Mouse (Mus musculus) heart, postnatal 10 days (tissue): ENCODE data around the gene Itpr2. TPM values are rescaled to one million over a fixed set of nuclear protein-coding genes. Genes with fewer than 3 reads are reported as not detected.

ENCODE experiments used
- DNase-seq, 2 experiments: peaks; one replicate each; pipeline ENCODE4 v3.0.0; 2021
- intact Hi-C: fragments of 180-260 bp; cut with DNase I; formaldehyde crosslinking; loops from one replicate; pipeline ENCODE4 v1.15.1; 2025
- total RNA-seq, 2 experiments: library from RNA; stranded (reverse); gene quantifications; 2 replicates each; pipeline ENCODE4 v1.2.3; 2021

Itpr2 gene
- total RNA-seq, 2 experiments from 2014 or later, result 31.5 to 41.9 TPM

- no peak for DNase-seq
- intact Hi-C loops, result no loop called here
Measured at GRCm38 (mm10) chr6:146248341-146248740, 253.7 kb downstream of the Itpr2 start.

DNA sequence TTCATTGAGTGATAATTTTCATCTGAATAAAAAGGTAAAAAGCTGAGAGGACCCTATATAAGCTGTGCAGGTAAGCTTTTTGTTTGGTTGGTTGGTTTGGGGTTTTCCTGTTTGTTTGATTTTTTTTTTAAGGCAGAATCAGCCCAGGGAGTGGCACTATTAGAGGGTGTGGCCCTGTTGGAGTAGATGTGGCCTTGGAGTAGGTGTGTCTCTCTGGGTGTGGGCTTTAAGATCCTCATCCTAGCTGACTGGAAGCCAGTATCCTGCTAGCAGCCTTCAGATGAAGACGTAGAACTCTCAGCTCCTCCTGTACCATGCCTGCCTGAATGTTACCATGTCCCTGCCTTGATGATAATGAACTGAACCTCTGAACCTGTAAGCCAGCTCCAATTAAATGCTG, 254.1 kb downstream of the Itpr2 start:
- no peak for DNase-seq
- intact Hi-C loops, result no loop called here

DNA sequence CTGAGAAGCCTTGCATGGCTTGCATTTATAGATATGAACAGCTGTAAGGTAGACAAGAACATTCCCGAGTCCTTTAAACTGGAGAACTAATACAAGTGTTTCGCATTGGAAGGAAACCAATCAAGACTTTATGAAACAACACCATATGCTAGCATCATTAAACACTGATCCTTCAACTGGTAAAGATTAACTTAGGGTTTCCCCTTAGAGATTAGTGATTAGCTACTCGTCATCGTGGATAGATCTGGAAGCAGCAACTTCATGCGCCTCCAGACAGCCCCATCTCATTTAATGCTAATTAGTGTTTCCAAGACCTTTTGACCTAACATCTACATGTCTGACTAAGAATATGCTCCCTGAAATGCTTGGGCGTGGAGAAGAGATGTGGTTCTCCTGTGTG, 255.7 kb downstream of the Itpr2 start:
- DNase-seq, result no peak
- intact Hi-C loops, result no loop called here

DNA sequence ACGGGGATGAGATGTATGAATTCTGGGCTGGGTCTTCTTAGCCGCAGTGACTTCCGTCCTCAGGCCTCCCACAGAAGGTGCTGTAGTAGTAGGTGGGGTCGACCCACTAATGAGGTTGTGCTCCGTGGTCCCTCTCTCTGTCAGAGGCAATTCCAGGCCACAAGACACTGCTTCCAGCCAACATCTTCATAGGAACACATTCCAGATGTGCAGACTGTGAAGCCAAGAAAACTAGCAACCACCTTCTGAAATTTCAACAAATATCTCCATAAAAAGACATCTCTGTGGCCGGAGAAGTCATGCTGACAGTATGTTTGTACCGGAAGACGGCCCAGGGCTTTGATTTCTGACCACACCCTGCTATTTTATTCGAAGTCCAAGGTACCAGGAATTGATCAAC, 256.1 kb downstream of the Itpr2 start:
- DNase-seq, result peak in 1 of 2 experiments; percentile 28
- intact Hi-C loops, result no loop called here

GRCm38 (mm10) chr6:146243068-146243467, 259.0 kb downstream of the Itpr2 start:
- DNase-seq, result no peak
- intact Hi-C loops, result no loop called here

- DNase-seq, result no peak
- intact Hi-C loops, result no loop called here
Measured at GRCm38 (mm10) chr6:146241336-146241735, 260.7 kb downstream of the Itpr2 start.

DNA sequence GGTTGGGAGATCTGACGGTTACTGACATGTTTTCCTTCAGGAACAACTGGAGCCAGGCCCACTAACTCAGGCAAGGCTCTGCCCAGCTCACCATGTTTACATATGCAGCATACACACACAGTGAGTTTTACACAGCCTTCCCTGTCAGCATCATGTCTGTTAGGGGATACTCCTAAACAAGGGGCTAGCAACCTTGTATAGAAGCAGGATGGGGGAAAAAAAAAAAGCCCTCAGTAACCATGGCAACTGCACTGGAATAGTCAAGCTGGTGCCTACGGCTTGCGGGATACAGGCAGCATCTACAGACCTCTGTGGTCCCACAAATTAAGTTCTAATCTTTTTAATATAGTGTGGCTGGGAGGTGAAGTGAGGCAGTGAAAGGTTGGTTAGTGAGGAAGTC, 266.9 kb downstream of the Itpr2 start:
- no peak for DNase-seq
- intact Hi-C loops, result no loop called here

DNA sequence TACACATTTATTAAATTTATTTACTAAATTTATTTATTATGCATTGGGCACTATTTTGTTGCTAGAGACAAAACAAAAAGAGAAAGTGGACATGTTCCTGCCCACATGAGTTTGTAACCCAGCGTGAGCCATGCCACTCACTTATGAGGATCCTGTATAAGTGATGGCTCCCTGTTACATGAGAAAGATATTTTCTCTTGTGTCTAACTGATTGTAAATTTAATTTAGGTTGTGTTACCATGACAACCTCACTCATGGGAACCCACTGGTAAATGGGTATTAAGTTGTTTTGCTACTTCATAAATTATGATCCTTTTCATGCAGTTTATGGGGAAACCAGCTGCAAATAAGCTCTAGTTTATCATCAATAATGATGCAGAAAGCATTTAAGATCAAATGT, 267.6 kb downstream of the Itpr2 start:
- intact Hi-C loops, result no loop called here
- no peak for DNase-seq

DNA sequence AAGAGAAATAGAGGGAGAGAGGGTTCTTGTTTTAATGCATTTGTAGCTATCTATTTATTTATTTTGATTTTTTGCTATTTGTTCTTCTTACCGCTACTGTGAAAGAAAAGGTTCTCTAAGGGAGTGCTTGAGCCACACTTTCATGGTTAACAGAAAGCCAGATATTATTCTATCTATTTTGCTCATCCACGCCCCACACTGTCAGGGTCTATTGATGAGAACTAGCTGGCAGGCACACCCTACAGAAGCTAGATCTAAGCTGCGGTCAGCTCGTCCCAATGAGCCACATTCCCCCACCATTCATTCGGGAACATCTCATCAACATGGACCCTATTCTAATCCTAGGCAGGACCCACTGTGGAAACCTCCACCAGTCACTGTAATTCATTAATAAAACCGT, 271.1 kb downstream of the Itpr2 start:
- no peak for DNase-seq
- intact Hi-C loops, result no loop called here

- intact Hi-C loops, result no loop called here
- no peak for DNase-seq
Measured at GRCm38 (mm10) chr6:146230373-146230788, 271.6 kb downstream of the Itpr2 start.

GRCm38 (mm10) chr6:146229967-146230366, 272.1 kb downstream of the Itpr2 start:
- intact Hi-C loops, result no loop called here
- no peak for DNase-seq

DNA sequence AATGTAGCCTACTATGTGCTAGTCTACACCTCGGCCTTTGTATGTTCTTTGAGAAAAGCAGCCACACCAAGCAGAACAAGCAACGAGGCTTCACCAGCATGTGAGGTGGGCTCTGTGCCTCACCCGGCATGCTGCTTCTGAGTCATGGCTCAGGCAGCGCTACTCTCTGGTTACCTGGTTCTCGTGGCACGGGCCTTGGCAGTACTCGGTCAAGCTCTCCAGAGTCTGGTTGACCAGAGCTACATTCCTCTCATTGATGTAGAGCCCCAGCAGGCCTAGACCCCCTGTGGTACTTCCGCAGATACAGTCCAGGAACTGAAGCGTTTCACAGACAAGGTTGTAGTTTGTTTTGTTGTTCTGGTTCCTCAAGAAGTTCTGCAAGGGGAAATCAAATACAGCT, 272.5 kb downstream of the Itpr2 start:
- no peak for DNase-seq
- intact Hi-C loops, result no loop called here

DNA sequence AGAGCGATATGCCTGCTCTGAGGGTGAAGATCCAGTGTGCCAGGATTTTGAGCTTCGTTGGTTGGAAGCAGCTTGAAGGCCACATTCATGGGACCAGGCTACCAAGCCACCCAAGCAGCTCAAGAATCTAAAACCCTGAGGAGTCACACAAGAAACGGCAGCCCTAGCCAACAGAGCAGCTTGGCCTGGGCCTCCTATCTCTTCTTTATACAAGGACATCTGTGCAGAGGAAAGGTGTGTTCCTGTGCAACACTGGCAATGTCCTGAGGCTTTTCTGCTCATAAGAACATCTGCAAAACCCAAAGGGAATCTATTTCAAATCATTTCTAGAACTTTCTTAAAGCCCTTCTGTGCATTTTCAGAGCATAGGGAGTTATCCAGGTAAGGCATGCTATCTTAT, 274.0 kb downstream of the Itpr2 start:
- intact Hi-C loops, result no loop called here
- DNase-seq, result no peak

GRCm38 (mm10) chr6:146222403-146223063, 279.5 kb downstream of the Itpr2 start:
- DNase-seq, result peak in 1 of 2 experiments; percentile 40
- intact Hi-C loops, result loop anchor here (5.0 kb wide), 1 partner anchor 40 kb away; no protein-coding TSS in a partner anchor

DNA sequence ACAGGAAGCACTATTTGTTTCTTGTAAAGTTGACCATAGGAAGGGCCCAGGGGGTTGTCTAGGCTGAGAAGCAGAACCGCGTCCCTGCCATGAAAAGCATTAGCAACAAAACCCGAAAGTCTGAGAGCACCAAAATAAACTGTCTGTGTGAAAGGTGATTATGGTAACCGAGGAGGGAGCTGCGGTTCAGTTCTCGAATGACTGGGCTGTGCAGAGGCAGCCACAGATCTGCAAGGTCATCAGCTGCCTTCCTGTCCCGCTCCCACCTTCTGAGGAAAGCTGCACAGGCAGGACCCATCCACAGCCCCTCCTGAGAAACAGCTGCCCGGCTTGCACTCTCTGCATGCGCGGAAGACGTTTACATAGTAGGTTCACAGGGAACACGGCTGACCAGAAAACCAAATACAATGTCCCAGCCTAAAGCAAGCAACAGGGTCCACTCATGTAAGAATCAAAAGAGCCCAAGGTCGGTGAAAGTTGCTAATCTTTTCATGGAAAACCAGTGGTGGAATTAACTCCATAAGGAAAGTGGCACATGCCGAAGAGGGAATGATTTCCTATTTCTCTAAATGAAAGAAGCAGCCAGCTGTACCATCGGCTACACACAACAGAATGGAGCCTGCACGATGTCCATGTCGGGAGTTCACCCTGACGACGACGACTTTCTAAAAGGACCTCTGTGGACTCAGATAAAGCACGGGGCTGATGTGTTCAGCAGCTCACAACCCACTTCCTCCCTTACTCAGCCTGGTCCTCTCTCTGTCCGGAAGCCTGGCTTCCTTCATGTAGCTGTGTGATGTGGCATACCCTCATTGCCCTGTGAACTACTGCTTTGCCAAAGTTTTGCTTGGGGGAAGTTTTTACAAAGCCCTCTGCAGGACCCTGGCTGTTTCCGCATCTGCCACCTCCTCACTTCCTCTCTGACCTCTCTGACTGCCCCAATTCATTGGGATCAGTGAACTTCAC, 280.4 kb downstream of the Itpr2 start:
- intact Hi-C loops, result loop anchor here (5.0 kb wide), 1 partner anchor 39 kb away; no protein-coding TSS in a partner anchor
- DNase-seq, result peak in 1 of 2 experiments; percentile 30

DNA sequence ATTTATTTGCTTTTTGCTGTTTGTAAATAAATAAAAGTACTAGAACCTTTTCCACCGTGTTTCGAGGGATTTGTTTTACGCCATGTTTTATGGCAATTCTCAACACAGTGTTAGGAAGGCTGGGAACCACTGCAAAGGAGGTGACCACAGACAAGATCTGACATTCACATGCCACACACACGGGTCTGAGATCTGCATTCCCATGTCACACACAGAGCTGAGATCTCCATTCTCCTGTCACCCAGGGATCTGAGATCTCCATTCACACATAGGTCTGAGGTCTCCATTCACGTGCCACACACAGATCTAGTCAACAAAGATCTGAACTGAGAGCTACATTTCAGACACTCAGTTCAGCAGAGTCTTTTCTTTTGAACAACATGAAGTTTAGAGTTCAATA, 282.0 kb downstream of the Itpr2 start:
- intact Hi-C loops, result loop anchor here (5.0 kb wide), 1 partner anchor 38 kb away; no protein-coding TSS in a partner anchor
- DNase-seq, result no peak

GRCm38 (mm10) chr6:146219534-146219933, 282.5 kb downstream of the Itpr2 start:
- DNase-seq, result no peak
- intact Hi-C loops, result no loop called here

- DNase-seq, result no peak
Measured at GRCm38 (mm10) chr6:146215302-146215701, 286.7 kb downstream of the Itpr2 start.

GRCm38 (mm10) chr6:146212339-146212738, 289.7 kb downstream of the Itpr2 start:
- intact Hi-C loops, result no loop called here
- no peak for DNase-seq

More at GRCm38 (mm10) chr6:146215302-146215701, 286.7 kb downstream of the Itpr2 start:
- intact Hi-C loops, result no loop called here

DNA sequence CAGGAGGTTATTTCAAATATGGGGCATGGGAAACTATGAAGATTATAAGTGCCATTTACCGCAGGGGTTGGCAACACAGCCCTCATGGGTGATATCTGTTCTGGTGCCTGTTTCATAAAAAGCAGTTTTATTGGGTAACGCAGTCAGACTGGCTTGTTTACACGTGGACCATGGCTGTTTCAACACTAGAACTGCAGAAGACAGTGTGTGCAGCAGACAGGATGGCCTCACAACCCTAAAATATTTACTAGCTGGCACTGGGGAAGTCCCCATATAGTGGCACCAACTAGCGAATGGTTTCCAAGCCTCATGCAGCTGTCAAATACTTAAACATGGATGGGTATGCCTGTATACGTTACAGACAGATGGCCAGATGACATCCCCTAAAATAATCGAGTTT, 290.8 kb downstream of the Itpr2 start:
- no peak for DNase-seq
- intact Hi-C loops, result no loop called here

DNA sequence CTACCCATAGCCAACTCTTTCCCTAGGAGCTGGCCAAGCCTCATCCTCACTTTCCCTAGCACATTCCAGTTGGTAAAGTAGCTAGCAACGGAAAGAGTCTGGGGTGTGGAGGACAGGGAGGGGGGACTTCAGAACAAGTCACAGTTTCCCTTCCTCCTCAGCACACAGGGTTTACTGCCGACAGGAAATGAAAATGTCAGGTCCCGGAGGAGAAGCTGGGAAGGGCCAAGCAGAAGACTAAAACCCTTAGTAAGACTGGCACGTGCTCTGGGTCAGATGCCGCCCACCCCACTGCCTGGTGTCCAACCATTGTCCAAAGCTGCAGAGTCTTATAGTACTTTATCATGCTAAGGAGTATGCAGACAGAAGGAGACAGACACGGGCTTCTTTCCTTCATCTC, 293.0 kb downstream of the Itpr2 start:
- intact Hi-C loops, result no loop called here
- peak; percentile 40 to 56 for DNase-seq
